Mouse (Mus musculus): ENCODE measurements at regions not wholly inside any gene's neighbourhood (a gene's known extent, or its start where the extent isn't known, plus 50 kb on each side); places are given as distances from the start of the nearest gene placed in this dataset.
A peak's percentile ranks its signal among the peaks of the same experiment; 100 is the strongest.

DNA sequence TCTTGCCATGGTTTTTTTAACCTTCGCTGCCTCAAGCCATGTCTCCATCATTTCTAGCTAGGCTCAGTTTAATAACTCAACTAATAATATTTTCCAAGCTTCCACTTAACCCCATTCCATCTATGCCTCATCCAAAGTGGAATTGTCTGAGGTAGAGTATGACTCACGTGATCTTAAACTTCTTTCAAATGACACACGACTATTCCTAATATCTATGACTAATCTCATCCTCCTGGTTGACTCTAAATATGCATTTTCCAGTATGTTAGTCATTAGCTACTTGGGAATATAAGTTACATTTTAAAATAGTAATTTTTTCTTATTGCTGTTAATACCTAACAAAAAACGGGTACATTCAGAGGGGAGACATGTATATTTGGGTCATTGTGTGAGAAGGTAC, 524.8 kb upstream of the Pappa start:
- DNase-seq: no peak

DNA sequence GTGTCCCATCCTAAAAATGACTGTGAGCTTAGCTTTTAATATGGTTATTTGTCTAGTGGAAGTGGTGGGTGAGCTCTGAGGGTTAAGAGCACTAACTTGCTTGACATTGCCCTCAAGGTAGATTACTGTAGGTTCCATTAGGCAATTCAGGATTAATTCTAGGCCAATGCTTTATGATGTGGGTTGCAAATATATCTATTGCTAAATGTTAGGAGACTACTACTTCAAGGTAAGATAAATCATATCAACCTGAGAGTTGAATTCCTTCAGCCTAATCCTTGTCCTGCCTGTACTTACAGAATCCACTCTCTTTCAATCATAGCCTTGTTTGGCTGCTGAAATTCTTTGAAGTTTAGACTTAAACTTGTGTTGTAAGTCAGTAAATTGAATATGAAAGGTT, 501.2 kb upstream of the Pappa start:
- DNase-seq: no peak

- DNase-seq: no peak
Observed at GRCm38 (mm10) chr4:64632189-64632588, 491.8 kb upstream of the Pappa start.

- no peak for DNase-seq
Observed at GRCm38 (mm10) chr4:64635256-64635962, 488.6 kb upstream of the Pappa start.

- DNase-seq: no peak
Observed at GRCm38 (mm10) chr4:64640056-64640455, 483.9 kb upstream of the Pappa start.

GRCm38 (mm10) chr4:64640976-64641375, 483.0 kb upstream of the Pappa start:
- no peak for DNase-seq

GRCm38 (mm10) chr4:64645141-64645540, 478.8 kb upstream of the Pappa start:
- DNase-seq: no peak

DNA sequence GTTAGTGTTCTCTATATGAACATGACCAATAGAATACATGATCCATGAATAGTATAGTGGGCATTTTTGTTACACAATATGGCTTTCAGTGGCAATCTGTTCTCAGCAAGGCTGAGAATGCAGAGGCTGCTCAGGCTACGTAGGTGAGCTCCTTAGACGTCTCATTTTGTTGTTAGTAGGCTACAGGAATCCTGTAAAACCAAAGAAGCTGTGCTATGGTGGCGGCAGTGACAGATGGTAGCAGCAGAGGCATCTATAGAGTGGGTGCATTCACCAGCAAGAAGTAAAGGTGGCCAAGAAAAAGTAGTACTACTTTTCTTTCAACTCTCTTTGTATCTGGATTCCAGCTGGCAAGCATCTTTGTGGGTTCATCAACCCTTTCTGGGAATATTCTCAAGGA, 469.8 kb upstream of the Pappa start:
- no peak for DNase-seq

DNA sequence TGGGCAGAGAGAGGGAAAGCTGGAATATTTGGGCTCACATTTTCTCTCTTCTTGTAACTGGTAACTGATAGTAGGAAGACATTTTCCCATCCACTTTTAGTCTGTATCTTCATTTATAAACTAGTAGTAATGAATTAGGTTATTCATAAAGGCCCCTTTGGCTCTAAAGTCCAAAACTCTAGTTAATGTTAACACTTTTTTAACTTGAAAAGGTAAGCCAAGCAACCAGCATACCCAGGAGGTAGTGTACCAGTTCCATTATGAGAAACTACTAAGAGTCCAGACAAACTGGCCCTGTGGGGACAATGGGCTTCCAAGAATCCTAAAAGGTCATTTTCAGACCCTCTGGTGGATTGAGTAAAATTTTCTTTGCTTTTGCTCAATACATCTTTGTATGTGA, 468.4 kb upstream of the Pappa start:
- no peak for DNase-seq

DNA sequence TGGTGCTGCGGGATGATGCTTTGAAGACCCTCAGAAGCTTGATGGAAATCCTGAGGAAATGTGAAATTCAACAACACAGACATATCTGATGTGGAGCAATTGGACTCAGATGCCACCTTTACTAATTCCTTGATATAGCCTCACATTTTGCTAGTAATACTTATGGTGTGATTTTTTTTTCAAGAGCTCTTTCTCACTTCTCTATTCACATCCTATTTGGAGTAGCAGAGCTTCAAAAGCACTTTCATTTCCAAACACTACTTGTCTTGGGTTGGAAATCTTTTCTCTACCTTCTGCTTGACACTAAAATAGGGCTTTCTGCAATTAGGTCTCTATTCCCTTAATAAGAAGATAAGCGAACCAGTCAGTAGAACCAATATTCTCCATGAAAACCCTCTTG, 460.3 kb upstream of the Pappa start:
- no peak for DNase-seq

DNA sequence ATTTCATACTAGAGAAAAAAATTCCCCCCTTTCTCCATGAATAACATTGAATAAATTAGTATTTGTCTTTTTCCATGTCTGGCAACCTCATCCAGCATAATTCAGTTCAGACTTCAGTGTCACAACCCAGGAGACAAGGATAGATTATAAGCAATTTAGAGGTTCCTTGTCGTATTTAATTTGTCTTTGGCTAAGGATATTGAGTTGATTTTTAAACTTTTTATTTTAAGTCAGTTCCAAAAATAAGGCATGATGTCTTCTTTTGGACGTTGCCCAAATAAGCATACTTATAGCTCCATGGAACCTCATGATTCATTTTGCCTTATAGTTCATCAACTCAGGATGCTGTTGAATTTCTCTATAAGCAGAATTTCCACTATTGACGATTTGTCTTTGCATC, 456.0 kb upstream of the Pappa start:
- DNase-seq: no peak

- no peak for DNase-seq
Observed at GRCm38 (mm10) chr4:64669722-64670121, 454.3 kb upstream of the Pappa start.

GRCm38 (mm10) chr4:64676438-64676837, 447.5 kb upstream of the Pappa start:
- DNase-seq: no peak

- no peak for DNase-seq
Observed at GRCm38 (mm10) chr4:64676881-64677280, 447.1 kb upstream of the Pappa start.

DNA sequence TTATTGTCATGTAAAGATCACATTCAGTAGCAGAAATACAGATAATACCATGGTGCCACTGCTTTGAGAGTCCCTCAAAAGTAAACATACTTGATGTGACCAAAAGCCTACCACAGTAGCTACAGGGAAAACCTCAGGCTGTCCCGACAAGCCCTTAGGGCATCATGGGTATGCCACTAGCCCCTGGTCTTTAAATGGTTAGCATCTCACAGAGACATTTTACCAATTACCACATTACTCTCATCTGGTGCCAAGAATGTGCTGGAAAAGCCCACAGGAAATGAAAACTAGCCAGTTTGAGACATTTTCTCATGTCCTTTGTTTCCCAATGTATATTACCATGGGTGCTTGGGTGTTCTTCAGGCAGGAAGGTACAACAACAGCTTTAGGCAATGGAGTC, 439.3 kb upstream of the Pappa start:
- no peak for DNase-seq

DNA sequence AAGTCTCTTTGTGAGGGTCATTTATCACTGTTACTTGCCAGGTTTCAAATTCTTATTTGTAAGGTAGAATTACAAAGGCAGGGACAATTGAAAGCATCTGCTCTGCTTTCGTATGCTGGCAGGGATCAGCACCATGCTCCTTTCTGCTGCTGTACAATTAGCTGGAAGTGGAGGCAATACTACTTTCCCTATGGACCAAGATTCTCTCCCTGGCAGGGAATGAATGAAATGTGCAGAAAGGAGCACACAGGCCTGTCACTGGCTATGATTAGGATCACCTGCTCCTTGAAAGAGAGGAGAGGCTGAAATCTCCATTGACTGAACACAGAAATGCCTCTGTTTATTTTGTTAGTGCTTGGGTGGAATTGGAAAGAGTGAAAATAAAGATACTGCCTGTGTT, 427.8 kb upstream of the Pappa start:
- no peak for DNase-seq

GRCm38 (mm10) chr4:64723296-64723695, 400.7 kb upstream of the Pappa start:
- DNase-seq: no peak

DNA sequence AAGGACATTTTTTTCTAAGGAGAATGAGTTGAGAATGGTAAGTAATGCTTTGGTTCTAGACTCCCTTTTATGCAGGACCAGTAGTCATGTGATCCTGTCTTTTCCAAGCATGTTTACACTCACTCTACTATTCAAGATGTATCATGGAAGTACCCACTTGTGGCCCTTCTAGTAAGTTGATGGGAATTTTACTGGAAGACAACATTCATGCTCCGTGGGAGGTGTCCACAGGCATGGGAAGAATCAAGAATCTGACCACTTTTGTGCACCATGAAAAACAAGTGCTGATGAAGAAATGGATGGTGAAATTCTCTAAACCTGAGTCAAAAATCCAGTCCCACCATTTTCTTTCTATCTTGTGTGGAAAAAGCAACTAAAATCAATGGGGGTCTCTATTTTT, 399.1 kb upstream of the Pappa start:
- no peak for DNase-seq

DNA sequence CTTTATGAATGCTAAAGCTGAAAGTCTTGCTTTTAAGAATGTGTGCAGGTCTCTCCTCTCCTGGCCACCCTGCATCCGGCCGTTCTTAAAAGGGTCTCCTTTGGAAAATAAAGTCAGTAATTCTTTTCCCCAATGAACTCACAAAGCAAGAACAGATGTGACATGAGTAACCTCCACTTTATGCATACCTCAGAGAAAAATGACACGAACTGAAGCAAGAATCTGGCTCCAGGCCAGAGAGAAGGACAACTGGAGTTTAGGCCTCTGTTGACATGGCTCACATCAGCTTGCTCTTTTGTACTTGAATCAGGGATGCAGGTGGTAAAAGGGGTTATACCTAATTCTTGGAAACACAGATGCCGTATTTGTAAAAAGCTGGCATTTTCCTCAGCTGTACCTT, 368.0 kb upstream of the Pappa start:
- no peak for DNase-seq

GRCm38 (mm10) chr4:64768610-64769009, 355.4 kb upstream of the Pappa start:
- no peak for DNase-seq

GRCm38 (mm10) chr4:64803886-64804285, 320.1 kb upstream of the Pappa start:
- no peak for DNase-seq

DNA sequence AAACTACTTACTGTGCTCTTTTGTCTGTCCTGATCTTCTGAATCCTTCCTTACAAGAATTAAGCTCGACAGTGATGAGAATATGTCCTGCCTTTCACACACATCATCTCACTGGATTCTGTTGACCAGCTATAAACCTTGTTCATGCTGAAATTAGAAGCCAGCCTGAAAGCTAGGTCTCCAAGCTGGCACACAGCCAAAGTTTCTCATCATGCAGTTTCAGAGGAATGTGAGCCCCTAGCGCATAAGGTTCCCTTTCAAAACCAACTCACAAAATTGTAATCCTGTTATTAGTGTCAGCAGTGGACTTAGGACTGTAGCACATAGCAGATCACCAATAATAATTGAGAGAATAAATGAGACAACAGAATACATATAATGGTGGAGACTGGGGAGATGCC, 319.0 kb upstream of the Pappa start:
- DNase-seq: no peak

- no peak for DNase-seq
Observed at GRCm38 (mm10) chr4:64807148-64807547, 316.8 kb upstream of the Pappa start.

DNA sequence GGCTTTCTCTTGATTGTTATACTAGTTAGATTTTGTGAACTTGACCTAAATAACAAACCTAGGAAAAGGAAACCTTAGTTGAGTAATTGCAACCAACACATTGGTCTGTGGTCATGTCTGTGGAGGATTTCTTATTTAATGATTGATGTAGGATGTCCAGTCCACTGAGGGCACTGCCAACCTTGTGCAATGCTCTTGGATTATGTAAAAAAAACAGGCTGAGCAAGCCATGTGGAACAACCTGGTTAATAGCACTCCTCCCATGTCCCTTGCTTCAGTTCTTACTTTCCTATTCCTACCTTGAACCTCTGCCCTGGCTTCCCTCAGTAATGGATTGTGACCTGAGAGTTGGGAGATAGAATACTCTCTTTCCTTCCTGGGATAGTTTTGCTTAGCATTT, 312.0 kb upstream of the Pappa start:
- peak in 1 of 2 experiments; percentile 1 for DNase-seq

GRCm38 (mm10) chr4:64812812-64813211, 311.2 kb upstream of the Pappa start:
- DNase-seq: no peak

Data from adrenal gland, postnatal 36 days (tissue).